Mouse (Mus musculus) CH12.LX (cell line): ENCODE results near the gene Prrt4. TPM values are rescaled to one million over a fixed set of nuclear protein-coding genes. Genes with fewer than 3 reads are reported as not detected.
"Not testable (repeated sequence)": the region's sequence is repeated elsewhere in the genome, so short reads cannot be mapped to it uniquely, and the experiment has no call there.

Experiments
- DNase-seq: peaks from one replicate; pipeline ENCODE4 v3.0.0-alpha.2; 2013; ENCODE audit errors: extremely low read depth
- H3K27ac ChIP-seq: 2 replicates; pipeline ENCODE4 v1.5.1; 2012; ENCODE audit warnings: low read depth, mild to moderate bottlenecking, control low read depth, moderate library complexity; ENCODE audit not compliant: insufficient read depth
- H3K27me3 ChIP-seq: replicated peaks from 2 replicates; pipeline ENCODE3; 2012; ENCODE audit warnings: inconsistent platforms
- H3K36me3 ChIP-seq, 2 experiments: replicated peaks in 1 of 2; 2 replicates each; pipeline versions ENCODE3 to v1.6.1; 2012; ENCODE audit warnings: inconsistent platforms in 1 of 2, low read length in 1 of 2, mild to moderate bottlenecking in 1 of 2, mixed read lengths in 1 of 2, moderate library complexity in 1 of 2; ENCODE audit not compliant: control insufficient read depth in 1 of 2, insufficient read depth in 1 of 2
- H3K4me1 ChIP-seq, 2 experiments: 2 replicates each; pipeline ENCODE4 v1.6.1; 2012; ENCODE audit warnings: inconsistent platforms in 1 of 2, moderate library complexity in 1 of 2; ENCODE audit not compliant: insufficient read depth in 2 of 2, control insufficient read depth in 1 of 2
- H3K4me2 ChIP-seq: 2 replicates; pipeline ENCODE4 v1.6.1; 2012; ENCODE audit warnings: low read depth, mild to moderate bottlenecking, control low read depth; ENCODE audit not compliant: poor library complexity, insufficient read depth, severe bottlenecking
- H3K4me3 ChIP-seq, 3 experiments: fragments of 150-350 bp in 1 of 3; sonication (generic) in 1 of 3; replicated peaks in 1 of 3; 2 replicates each; pipeline versions ENCODE3 to v1.5.1; 2011 to 2012; ENCODE audit warnings: low read depth in 2 of 3, low read length in 2 of 3, mild to moderate bottlenecking in 2 of 3, moderate library complexity in 2 of 3, control low read depth in 1 of 3, improper control_type of control experiment in 1 of 3, inconsistent platforms in 1 of 3, mixed read lengths in 1 of 3; ENCODE audit not compliant: poor library complexity in 1 of 3
- H3K79me2 ChIP-seq: replicated peaks from 2 replicates; pipeline ENCODE4 v1.6.1; 2012; ENCODE audit warnings: mild to moderate bottlenecking, moderate library complexity; ENCODE audit not compliant: control insufficient read depth, poor library complexity, insufficient read depth, severe bottlenecking; ENCODE audit errors: extremely low read depth
- H3K9ac ChIP-seq: 2 replicates; pipeline ENCODE4 v1.6.1; 2012; ENCODE audit warnings: low read depth, mild to moderate bottlenecking, control low read depth, moderate library complexity; ENCODE audit not compliant: insufficient read depth
- H3K9me3 ChIP-seq: replicated peaks from 2 replicates; pipeline ENCODE3; 2012; ENCODE audit warnings: low read length, inconsistent platforms, mixed read lengths
- BHLHE40 ChIP-seq: IDR thresholded peaks from 2 replicates; pipeline ENCODE4 v1.6.1; 2011; ENCODE audit warnings: mild to moderate bottlenecking, low read depth, low read length, improper control_type of control experiment
- GABPA ChIP-seq: IDR thresholded peaks from 2 replicates; pipeline ENCODE4 v1.6.1; 2012; ENCODE audit warnings: low read depth, low read length, improper control_type of control experiment, inconsistent platforms; ENCODE audit not compliant: insufficient replicate concordance
- HCFC1 ChIP-seq: IDR thresholded peaks from 2 replicates; pipeline ENCODE4 v1.6.1; 2012; ENCODE audit warnings: low read depth, mild to moderate bottlenecking, inconsistent platforms, low read length, improper control_type of control experiment
- KAT2A ChIP-seq: IDR thresholded peaks from 2 replicates; pipeline ENCODE4 v1.6.1; 2012; ENCODE audit warnings: low read length, improper control_type of control experiment, inconsistent platforms; ENCODE audit not compliant: insufficient replicate concordance
- MAX ChIP-seq: IDR thresholded peaks from 2 replicates; pipeline ENCODE4 v1.6.1; 2011; ENCODE audit warnings: low read length, improper control_type of control experiment
- PAX5 ChIP-seq: IDR thresholded peaks from 2 replicates; pipeline ENCODE4 v1.6.1; 2012; ENCODE audit warnings: low read length, inconsistent platforms, mixed read lengths
- TBP ChIP-seq: conservative IDR thresholded peaks from 2 replicates; pipeline ENCODE4 v1.6.1; 2011; ENCODE audit warnings: low read depth, low read length, improper control_type of control experiment
- USF2 ChIP-seq: conservative IDR thresholded peaks from 2 replicates; pipeline ENCODE4 v1.6.1; 2011; ENCODE audit warnings: low read depth, low read length, improper control_type of control experiment
- ZC3H11A ChIP-seq: IDR thresholded peaks from 2 replicates; pipeline ENCODE4 v1.6.1; 2012; ENCODE audit warnings: low read depth, mild to moderate bottlenecking, inconsistent platforms, low read length, improper control_type of control experiment
- ZKSCAN1 ChIP-seq: IDR thresholded peaks from 2 replicates; pipeline ENCODE4 v1.6.1; 2012; ENCODE audit warnings: low read depth, inconsistent platforms, low read length, improper control_type of control experiment, borderline replicate concordance
- dilution Hi-C: fragments of 300-500 bp; cut with MboI; formaldehyde crosslinking; loops from 2 replicates; pipeline ENCODE4 v1.14.3; 2020; ENCODE audit warnings: low sequenced_read_pairs; ENCODE audit not compliant: extremely low pct_unique_long_range_greater_than_20kb, extremely low pct_ligation_motif_present
- in situ Hi-C: fragments of 300-500 bp; cut with MboI; formaldehyde crosslinking; loops from 3 replicates; pipeline ENCODE4 v1.14.3; 2019; ENCODE audit warnings: low sequenced_read_pairs, low pct_ligation_motif_present, low pct_unique_long_range_greater_than_20kb, mixed read lengths
- polyA plus RNA-seq: library from polyadenylated mRNA; unstranded; fragments of >175 nt; gene quantifications from 2 replicates; pipeline ENCODE4 v1.2.1, GENCODE M21; 2012; ENCODE audit warnings: low read depth; ENCODE audit not compliant: insufficient read length
- total RNA-seq, 2 experiments: library from RNA; depleted of rRNA; stranded (reverse); fragments of 300-350 nt in 1 of 2; fragments of >200 nt in 1 of 2; gene quantifications; 2 replicates each; pipeline ENCODE4 v1.2.3; 2012 to 2014

Gene Prrt4
- total and polyA plus RNA-seq, 3 experiments = not detected

- TF ChIP-seq KAT2A = peak; percentile 63; the same call in 1 of the 2 replicates
These were observed 14.8 kb downstream of the Prrt4 start, which contains the start of gene Rbm28 (continued) for GRCm38 (mm10) chr6:29164314-29165244.

- H3K4me2 ChIP-seq, H3K9ac ChIP-seq, dilution Hi-C loops, H3K27ac ChIP-seq, H3K27me3 ChIP-seq, H3K4me3 ChIP-seq, DNase-seq, H3K9me3 ChIP-seq, in situ Hi-C loops: not testable (repeated sequence)
- Histone ChIP-seq H3K4me1 (peaks cover 5 to 21% of the 10 kb centered on the region in 2 experiments; a peak in 2 of 4 replicates), H3K79me2 (peaks cover 37% of the 10 kb centered on the region), H3K36me3 (peaks cover 30 to 52% of the 10 kb centered on the region in 2 experiments)
These were observed 18.1 kb downstream of the Prrt4 start for GRCm38 (mm10) chr6:29161291-29161690.

GRCm38 (mm10) chr6:29160786-29161185, 18.6 kb downstream of the Prrt4 start:
- H3K4me2 ChIP-seq = no peak overlapping the region
- peaks cover 37% of the 10 kb centered on the region for H3K79me2 ChIP-seq
- peaks cover 7% of the 10 kb centered on the region for H3K27me3 ChIP-seq
- H3K27ac ChIP-seq = no peak overlapping the region
- H3K9me3 ChIP-seq = no peaks in the 10 kb centered on the region
- H3K36me3 ChIP-seq = peaks cover 34 to 58% of the 10 kb centered on the region in 2 experiments
- DNase-seq = no peak
- peaks cover 5 to 21% of the 10 kb centered on the region in 2 experiments; a peak in 2 of 4 replicates for H3K4me1 ChIP-seq
- H3K4me3 ChIP-seq = no peak overlapping the region
- no peak for TF ChIP-seq MAX
- TF ChIP-seq GABPA = no peak
- no peak for TF ChIP-seq ZKSCAN1
- no peak for TF ChIP-seq BHLHE40
- no peak for TF ChIP-seq USF2
- TF ChIP-seq PAX5 = no peak
- TF ChIP-seq ZC3H11A = no peak
- no peak for TF ChIP-seq TBP
- no peak for TF ChIP-seq HCFC1
- dilution Hi-C loops (no loop called here), in situ Hi-C loops (no loop called here)
- H3K9ac ChIP-seq = no peak overlapping the region
